Mouse (Mus musculus) forebrain, embryonic 13.5 days (tissue): ENCODE measurements around the gene Gm10251. TPM values are rescaled to one million over a fixed set of nuclear protein-coding genes. Genes with fewer than 3 reads are reported as not detected.
"Not testable (repeated sequence)": the region's sequence is repeated elsewhere in the genome, so short reads cannot be mapped to it uniquely, and the experiment has no call there.

Experiments
- ATAC-seq: fragments of 200-750 bp; cut with Nextera tagmentation; 2 replicates; pipeline ENCODE4 v1.8.0; 2017
- H3K27ac ChIP-seq: fragments of 300-500 bp; sonication (generic); 2 replicates; pipeline ENCODE4 v1.5.1; 2015; ENCODE audit warnings: inconsistent platforms, mild to moderate bottlenecking, moderate library complexity
- H3K27me3 ChIP-seq: fragments of 300-500 bp; sonication (generic); 2 replicates; pipeline ENCODE4 v1.6.1; 2015; ENCODE audit warnings: mild to moderate bottlenecking, inconsistent platforms
- H3K36me3 ChIP-seq: fragments of 300-500 bp; sonication (generic); 2 replicates; pipeline ENCODE4 v1.6.1; 2015; ENCODE audit warnings: mild to moderate bottlenecking, inconsistent platforms; ENCODE audit not compliant: poor library complexity, severe bottlenecking
- H3K4me1 ChIP-seq: fragments of 300-500 bp; sonication (generic); 2 replicates; pipeline ENCODE4 v1.6.1; 2015; ENCODE audit warnings: inconsistent platforms
- H3K4me2 ChIP-seq: fragments of 300-500 bp; sonication (generic); 2 replicates; pipeline ENCODE4 v1.6.1; 2015; ENCODE audit warnings: inconsistent platforms, mild to moderate bottlenecking, moderate library complexity
- H3K4me3 ChIP-seq: fragments of 300-500 bp; sonication (generic); 2 replicates; pipeline ENCODE4 v1.5.1; 2015; ENCODE audit warnings: mild to moderate bottlenecking, inconsistent platforms
- H3K9ac ChIP-seq: fragments of 300-500 bp; sonication (generic); 2 replicates; pipeline ENCODE4 v1.6.1; 2015; ENCODE audit warnings: mild to moderate bottlenecking, inconsistent platforms
- H3K9me3 ChIP-seq: fragments of 300-500 bp; sonication (generic); replicated peaks from 2 replicates; pipeline ENCODE4 v1.6.1; 2016; ENCODE audit warnings: inconsistent platforms
- WGBS: fragments of 180-500 bp; shearing (Covaris S2); methylation state at CpG from one replicate; pipeline ENCODE4 v1.1.7; 2015; 5-methylcytosine and 5-hydroxymethylcytosine counted together
- polyA plus RNA-seq: library from polyadenylated mRNA; unstranded; fragments of >200 nt; fragmentation: Nextera tagmentation; extraction: Ambion mirVana; gene quantifications from 2 replicates; pipeline ENCODE4 v1.2.1, GENCODE M21; 2015

The Gm10251 gene
- polyA plus RNA-seq: not detected in 2 replicates

DNA sequence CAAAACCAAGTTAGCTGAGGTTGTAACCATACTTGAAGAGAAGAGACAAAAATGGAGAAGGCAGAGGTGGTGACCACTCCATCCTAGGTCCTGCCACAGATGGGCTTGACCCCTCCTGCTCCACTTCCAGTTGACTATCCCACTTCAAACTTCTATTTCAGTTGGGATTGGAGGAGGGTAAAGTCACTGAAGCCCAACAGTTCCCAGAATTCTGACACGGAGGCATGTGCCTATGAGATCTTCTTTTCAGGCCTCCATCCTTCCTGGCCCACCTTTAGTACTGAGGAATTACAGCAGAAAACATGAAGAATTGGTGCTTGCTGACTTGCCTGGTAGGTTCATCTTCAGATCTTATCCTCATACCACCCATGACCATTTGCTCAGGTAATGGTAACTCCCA, at the start of gene Gm10251:
Gene Gm10251, minus strand, starts transcription at position 101 of the 400 bp plus-strand sequence.
- not testable (repeated sequence) for H3K4me2 ChIP-seq, H3K36me3 ChIP-seq, H3K9ac ChIP-seq, H3K4me1 ChIP-seq, H3K4me3 ChIP-seq, H3K9me3 ChIP-seq, H3K27me3 ChIP-seq, H3K27ac ChIP-seq, ATAC-seq
- no CpG with 5 or more reads among the region's 1 CpGs for WGBS

DNA sequence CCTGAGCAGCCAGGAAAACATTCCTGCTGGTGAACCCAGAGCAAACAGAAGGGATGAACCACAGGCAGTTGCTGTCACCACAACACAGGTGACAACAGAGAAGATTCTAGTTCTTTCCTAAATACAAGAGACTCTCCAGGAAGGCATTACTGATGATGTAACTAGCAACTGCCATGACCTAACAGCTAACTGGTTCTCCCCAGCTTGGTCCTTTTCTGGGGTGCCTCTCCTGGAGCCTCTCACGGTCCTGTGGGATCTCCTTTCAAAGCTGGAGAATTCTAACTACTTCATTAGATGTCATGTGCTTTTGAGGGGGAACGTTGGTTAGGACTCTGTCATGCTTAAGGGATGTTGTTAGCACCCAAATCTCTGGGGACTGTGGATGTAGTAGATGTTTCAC, 36.2 kb upstream of the Gm10251 start, which contains the start of gene Gm8050:
Gene Gm8050, minus strand, starts transcription at position 101 of the 400 bp plus-strand sequence.
- not testable (repeated sequence) for H3K4me3 ChIP-seq, H3K9ac ChIP-seq, H3K36me3 ChIP-seq, ATAC-seq, H3K4me1 ChIP-seq, H3K4me2 ChIP-seq, H3K9me3 ChIP-seq, H3K27ac ChIP-seq, H3K27me3 ChIP-seq
- WGBS: 85% methylated on average over 1 of the region's 2 CpGs

DNA sequence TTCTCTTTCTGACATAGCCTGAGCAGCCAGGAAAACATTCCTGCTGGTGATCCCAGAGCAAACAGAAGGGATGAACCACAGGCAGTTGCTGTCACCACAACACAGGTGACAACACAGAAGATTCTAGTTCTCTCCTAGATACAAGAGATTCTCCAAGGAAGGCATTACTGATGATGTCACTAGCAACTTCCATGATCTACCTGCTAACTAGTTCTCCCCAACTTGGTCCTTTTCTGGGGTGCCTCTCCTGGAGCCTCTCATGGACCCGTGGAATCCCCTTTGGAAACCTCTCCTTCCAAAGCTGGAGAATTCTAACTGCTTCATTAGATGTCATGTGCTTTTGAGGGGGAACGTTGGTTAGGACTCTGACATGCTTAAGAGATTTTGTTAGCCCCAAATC, 61.7 kb downstream of the Gm10251 start, which contains the start of gene Gm3460:
Gene Gm3460, minus strand, starts transcription at position 101 of the 400 bp plus-strand sequence.
- H3K27me3 ChIP-seq, H3K4me1 ChIP-seq, ATAC-seq, H3K9me3 ChIP-seq, H3K9ac ChIP-seq, H3K36me3 ChIP-seq, H3K4me2 ChIP-seq, H3K4me3 ChIP-seq, H3K27ac ChIP-seq: not testable (repeated sequence)
- WGBS: 90% methylated on average over 2 of the region's 2 CpGs

GRCm38 (mm10) chr14:6606436-6606835, 77.5 kb downstream of the Gm10251 start:
- not testable (repeated sequence) for H3K27ac ChIP-seq, H3K4me3 ChIP-seq, H3K9me3 ChIP-seq, H3K9ac ChIP-seq, ATAC-seq, H3K36me3 ChIP-seq, H3K27me3 ChIP-seq, H3K4me2 ChIP-seq, H3K4me1 ChIP-seq
- no CpG with 5 or more reads among the region's 1 CpGs for WGBS

- not testable (repeated sequence) for H3K27ac ChIP-seq, H3K9me3 ChIP-seq, H3K36me3 ChIP-seq, H3K4me1 ChIP-seq, H3K27me3 ChIP-seq, ATAC-seq
- H3K4me3 ChIP-seq: peak overlapping the region; percentile 41
- 4% methylated on average over 9 of the region's 20 CpGs for WGBS
- H3K4me2 ChIP-seq: peak overlapping the region; percentile 72
- peak overlapping the region; percentile 59 for H3K9ac ChIP-seq
These were observed 79.0 kb downstream of the Gm10251 start for GRCm38 (mm10) chr14:6605004-6605403.

GRCm38 (mm10) chr14:6604551-6604950, 79.4 kb downstream of the Gm10251 start:
- not testable (repeated sequence) for H3K4me1 ChIP-seq, H3K27ac ChIP-seq, H3K36me3 ChIP-seq, H3K27me3 ChIP-seq, ATAC-seq, H3K9me3 ChIP-seq
- peak overlapping the region; percentile 41 for H3K4me3 ChIP-seq
- 8% methylated on average over 17 of the region's 20 CpGs for WGBS
- H3K4me2 ChIP-seq: peak overlapping the region; percentile 72
- peak overlapping the region; percentile 59 for H3K9ac ChIP-seq

DNA sequence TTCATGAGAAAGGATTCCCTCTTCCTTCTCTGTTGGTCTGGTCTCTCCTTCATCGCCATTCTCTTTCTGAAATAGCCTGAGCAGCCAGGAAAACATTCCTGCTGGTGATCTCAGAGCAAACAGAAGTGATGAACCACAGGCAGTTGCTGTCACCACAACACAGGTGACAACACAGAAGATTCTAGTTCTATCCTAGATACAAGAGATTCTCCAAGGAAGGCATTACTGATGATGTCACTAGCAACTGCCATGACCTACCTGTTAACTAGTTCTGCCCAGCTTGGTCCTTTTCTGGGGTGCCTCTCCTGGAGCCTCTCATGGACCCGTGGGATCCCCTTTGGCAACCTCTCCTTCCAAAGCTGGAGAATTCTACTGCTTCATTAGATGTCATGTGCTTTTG, 93.5 kb downstream of the Gm10251 start, which contains the start of gene Gm3629:
Gene Gm3629, minus strand, starts transcription at position 101 of the 400 bp plus-strand sequence.
- H3K36me3 ChIP-seq, ATAC-seq, H3K4me1 ChIP-seq, H3K4me3 ChIP-seq, H3K27ac ChIP-seq, H3K9me3 ChIP-seq, H3K4me2 ChIP-seq, H3K27me3 ChIP-seq, H3K9ac ChIP-seq: not testable (repeated sequence)
- WGBS: 40% methylated on average over 1 of the region's 2 CpGs

Other genes with a start within 250 kb of the Gm10251 start
- not detected in 2 replicates for gene Gm3594, start 239.6 kb downstream of the Gm10251 start, polyA plus RNA-seq
- gene Gm8356, start 146.9 kb downstream of the Gm10251 start, polyA plus RNA-seq: not detected in 2 replicates
- gene Gm3629, start 93.6 kb downstream of the Gm10251 start, polyA plus RNA-seq: 0.36 TPM in 1 of 2 replicates, not detected in the other
- gene Gm3460, start 61.8 kb downstream of the Gm10251 start, polyA plus RNA-seq: not detected in 2 replicates
- not detected in 2 replicates for gene Gm8050, start 36.1 kb upstream of the Gm10251 start, polyA plus RNA-seq
- gene Gm3636, start 58.2 kb upstream of the Gm10251 start, polyA plus RNA-seq: 9.1 and 9.5 TPM in 2 replicates
- gene Gm8362, start 90.2 kb upstream of the Gm10251 start, polyA plus RNA-seq: not detected in 2 replicates
- gene Gm3642, start 156.1 kb upstream of the Gm10251 start, polyA plus RNA-seq: not detected in 2 replicates
- gene Gm3667, start 205.8 kb upstream of the Gm10251 start, polyA plus RNA-seq: 2.9 and 4.5 TPM in 2 replicates